Mouse (Mus musculus): ENCODE measurements around the gene Tlr4. TPM values are rescaled to one million over a fixed set of nuclear protein-coding genes. Genes with fewer than 3 reads are reported as not detected.

The Tlr4 gene
- polyA plus RNA-seq (2014; fragmentation: Nextera tagmentation; extraction: Ambion mirVana) = 0.80 and 0.89 TPM in 2 replicates

DNA sequence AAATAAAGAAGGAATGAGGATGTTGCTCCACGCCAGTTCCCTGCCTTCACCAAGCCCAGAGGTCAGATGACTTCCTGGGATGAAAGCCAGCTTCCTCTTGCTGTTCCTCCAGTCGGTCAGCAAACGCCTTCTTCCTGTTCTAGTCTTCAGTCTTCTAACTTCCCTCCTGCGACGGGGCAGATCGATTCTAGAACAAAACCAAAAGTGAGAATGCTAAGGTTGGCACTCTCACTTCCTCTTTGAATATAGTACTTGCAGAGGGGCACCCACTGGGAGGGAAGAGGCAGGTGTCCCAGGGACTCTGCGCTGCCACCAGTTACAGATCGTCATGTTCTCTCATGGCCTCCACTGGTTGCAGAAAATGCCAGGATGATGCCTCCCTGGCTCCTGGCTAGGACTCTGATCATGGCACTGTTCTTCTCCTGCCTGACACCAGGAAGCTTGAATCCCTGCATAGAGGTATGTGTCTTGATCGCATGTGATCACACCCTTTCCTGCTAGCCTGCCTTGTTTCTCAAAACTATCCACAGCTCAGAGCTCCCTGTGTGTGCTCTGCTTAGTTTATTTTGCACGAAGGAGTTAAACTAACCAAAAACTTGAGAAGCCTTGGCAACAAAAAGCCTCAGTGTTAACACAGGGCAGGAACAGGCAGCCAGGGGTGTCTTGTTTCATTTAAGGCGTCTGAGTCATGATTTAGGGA lies at the start of gene Tlr4:
Tlr4 (plus strand) TSS at position 122 of the 700 bp plus-strand sequence.
- H3K36me3 ChIP-seq (ENCODE audit: control insufficient read depth, insufficient read depth, low read length) = no peaks in the 10 kb centered on the region
- 67% methylated on average over 11 of the region's 11 CpGs for WGBS
- H3K4me1 ChIP-seq (ENCODE audit: control insufficient read depth, insufficient read depth, low read length) = no peaks in the 10 kb centered on the region
- no peak within 1 kb of the TSS for H3K4me3 ChIP-seq (ENCODE audit: low read depth, low read length)
- H3K4me2 ChIP-seq (ENCODE audit: low read length) = no peak within 1 kb of the TSS
- no peak within 1 kb of the TSS for H3K27ac ChIP-seq (ENCODE audit: low read depth, low read length)
- DNase-seq (ENCODE audit: low spot score) = no peak
- H3K27me3 ChIP-seq (replicated peaks; ENCODE audit: control insufficient read depth, insufficient read depth, low read length) = no peaks in the 10 kb centered on the region
- ATAC-seq = no peak
- no peaks in the 10 kb centered on the region for H3K9me3 ChIP-seq (replicated peaks; ENCODE audit: control insufficient read depth, low read length)
- no peak within 1 kb of the TSS for H3K9ac ChIP-seq (ENCODE audit: low read length)

DNA sequence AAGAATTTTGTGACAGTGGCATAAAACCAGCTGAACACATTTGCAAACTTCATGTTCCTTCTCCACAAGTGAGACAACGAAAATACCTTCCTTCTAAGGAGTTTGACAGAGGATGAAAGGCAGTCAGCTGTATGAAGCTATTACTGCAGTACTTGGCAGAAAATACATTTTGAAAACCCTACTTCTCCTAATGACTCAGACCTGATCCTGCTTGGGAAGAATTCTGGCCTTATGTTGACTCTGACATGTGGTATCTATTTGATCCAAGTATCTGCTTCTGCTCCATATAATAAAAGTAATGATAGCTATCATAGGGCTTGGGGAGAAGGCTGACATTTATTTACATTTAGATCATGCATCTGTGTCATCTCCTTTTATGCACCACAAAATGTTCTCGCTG lies 33.1 kb upstream of the Tlr4 start:
- H3K27me3 ChIP-seq (replicated peaks; ENCODE audit: control insufficient read depth, insufficient read depth, low read length) = no peaks in the 10 kb centered on the region
- DNase-seq (ENCODE audit: low spot score) = no peak
- WGBS = 83% methylated on average over 2 of the region's 2 CpGs

DNA sequence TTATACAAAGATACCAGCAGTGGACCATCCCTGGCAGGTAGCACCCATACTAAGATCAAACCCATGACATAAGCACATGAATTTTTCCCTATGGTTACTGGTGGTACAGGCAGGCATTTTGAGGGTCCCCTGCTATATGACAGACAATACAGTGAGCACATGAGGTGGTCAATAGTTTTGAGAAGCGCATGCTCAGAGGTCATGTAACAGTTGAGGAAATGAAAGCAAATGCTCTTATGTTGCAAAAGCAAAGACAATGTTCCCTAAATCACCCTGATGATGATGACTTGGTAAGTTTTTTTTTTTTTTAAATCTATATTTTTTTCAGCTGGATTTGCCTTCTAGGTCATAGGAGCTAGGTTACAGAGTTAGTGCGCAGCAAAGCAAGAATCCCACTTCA lies 30.7 kb upstream of the Tlr4 start:
- WGBS = 97% methylated on average over 2 of the region's 2 CpGs
- Histone ChIP-seq H3K4me2 (ENCODE audit: low read length) (no peak overlapping the region), H3K27ac (ENCODE audit: low read depth, low read length) (no peak overlapping the region), H3K27me3 (replicated peaks; ENCODE audit: control insufficient read depth, insufficient read depth, low read length) (no peaks in the 10 kb centered on the region), H3K9ac (ENCODE audit: low read length) (no peak overlapping the region), H3K4me3 (ENCODE audit: low read depth, low read length) (no peak overlapping the region), H3K4me1 (ENCODE audit: control insufficient read depth, insufficient read depth, low read length) (no peaks in the 10 kb centered on the region), H3K36me3 (ENCODE audit: control insufficient read depth, insufficient read depth, low read length) (no peaks in the 10 kb centered on the region), H3K9me3 (replicated peaks; ENCODE audit: control insufficient read depth, low read length) (no peaks in the 10 kb centered on the region)
- DNase-seq (ENCODE audit: low spot score) = no peak
- no peak for ATAC-seq

More for the DNA sequence above, 33.1 kb upstream of the Tlr4 start:
- no peaks in the 10 kb centered on the region for H3K4me1 ChIP-seq (ENCODE audit: control insufficient read depth, insufficient read depth, low read length)
- no peak overlapping the region for H3K4me3 ChIP-seq (ENCODE audit: low read depth, low read length)
- H3K9ac ChIP-seq (ENCODE audit: low read length) = no peak overlapping the region
- no peaks in the 10 kb centered on the region for H3K36me3 ChIP-seq (ENCODE audit: control insufficient read depth, insufficient read depth, low read length)
- no peaks in the 10 kb centered on the region for H3K9me3 ChIP-seq (replicated peaks; ENCODE audit: control insufficient read depth, low read length)
- H3K4me2 ChIP-seq (ENCODE audit: low read length) = no peak overlapping the region
- no peak overlapping the region for H3K27ac ChIP-seq (ENCODE audit: low read depth, low read length)
- no peak for ATAC-seq

DNA sequence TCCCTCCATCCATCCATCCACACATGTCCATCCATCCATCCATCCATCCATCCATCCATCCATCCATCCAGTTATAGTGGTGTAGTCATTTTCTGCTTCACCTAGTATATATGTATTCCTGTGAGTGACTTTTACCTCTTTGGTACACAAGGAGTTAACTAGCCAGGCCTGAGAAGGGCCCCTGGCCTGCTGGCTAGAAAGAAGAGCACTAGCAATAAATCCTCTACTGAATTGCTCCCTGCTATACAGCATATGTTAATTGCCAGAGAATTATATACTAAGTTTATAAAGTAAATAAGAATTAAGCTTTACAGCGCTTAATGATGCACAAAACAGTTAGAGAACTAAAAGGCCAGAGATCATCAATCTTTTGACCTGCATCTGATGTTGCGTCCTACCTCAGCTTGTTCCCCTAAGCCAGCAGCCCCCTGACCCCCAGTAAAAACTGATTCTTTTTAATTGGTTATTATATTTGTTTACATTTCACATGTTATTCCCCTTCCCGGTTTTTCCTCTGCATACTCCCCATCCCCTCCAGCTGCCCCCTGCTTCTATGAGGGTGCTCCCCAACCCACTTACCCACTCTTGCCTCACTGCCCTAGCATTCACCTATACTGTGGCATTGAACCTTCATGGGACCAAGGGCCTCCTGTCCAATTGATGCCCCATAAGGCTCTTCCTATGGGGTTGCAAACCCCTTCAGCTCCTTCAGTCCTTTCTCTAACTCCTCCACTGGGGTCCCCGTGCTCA lies 22.7 kb upstream of the Tlr4 start:
- no peaks in the 10 kb centered on the region for H3K27me3 ChIP-seq (replicated peaks; ENCODE audit: control insufficient read depth, insufficient read depth, low read length)
- ATAC-seq = no peak
- no peak overlapping the region for H3K4me3 ChIP-seq (ENCODE audit: low read depth, low read length)
- no peak overlapping the region for H3K9ac ChIP-seq (ENCODE audit: low read length)
- no peak for DNase-seq (ENCODE audit: low spot score)
- H3K4me1 ChIP-seq (ENCODE audit: control insufficient read depth, insufficient read depth, low read length) = no peaks in the 10 kb centered on the region
- H3K36me3 ChIP-seq (ENCODE audit: control insufficient read depth, insufficient read depth, low read length) = no peaks in the 10 kb centered on the region
- no peak overlapping the region for H3K4me2 ChIP-seq (ENCODE audit: low read length)
- H3K9me3 ChIP-seq (replicated peaks; ENCODE audit: control insufficient read depth, low read length) = no peaks in the 10 kb centered on the region
- WGBS = 80% methylated on average over 4 of the region's 4 CpGs
- H3K27ac ChIP-seq (ENCODE audit: low read depth, low read length) = no peak overlapping the region

DNA sequence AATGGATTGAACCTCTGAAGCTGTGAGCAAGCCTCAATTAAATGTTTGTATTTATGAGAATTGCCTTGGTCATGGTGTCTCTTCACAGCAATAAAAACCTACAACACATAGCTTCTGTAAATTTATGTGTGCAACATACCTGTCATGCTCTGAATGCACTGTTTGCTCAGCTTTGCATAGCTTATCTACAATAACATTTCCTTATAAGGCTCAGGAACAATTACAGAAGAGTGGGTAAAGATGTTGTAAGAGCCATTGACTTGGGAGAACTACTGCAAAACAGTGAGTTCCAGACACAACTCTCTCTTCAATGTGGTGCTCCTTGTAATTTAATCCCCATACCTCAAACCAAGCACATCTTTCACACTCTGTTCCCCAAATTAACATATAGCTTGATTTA lies 21.6 kb upstream of the Tlr4 start:
- H3K27ac ChIP-seq (ENCODE audit: low read depth, low read length) = no peak overlapping the region
- no peaks in the 10 kb centered on the region for H3K27me3 ChIP-seq (replicated peaks; ENCODE audit: control insufficient read depth, insufficient read depth, low read length)
- DNase-seq (ENCODE audit: low spot score) (no peak), ATAC-seq (no peak)
- H3K4me2 ChIP-seq (ENCODE audit: low read length) = no peak overlapping the region
- no peaks in the 10 kb centered on the region for H3K36me3 ChIP-seq (ENCODE audit: control insufficient read depth, insufficient read depth, low read length)
- no peak overlapping the region for H3K9ac ChIP-seq (ENCODE audit: low read length)
- H3K4me1 ChIP-seq (ENCODE audit: control insufficient read depth, insufficient read depth, low read length) = no peaks in the 10 kb centered on the region
- H3K9me3 ChIP-seq (replicated peaks; ENCODE audit: control insufficient read depth, low read length) = no peaks in the 10 kb centered on the region
- H3K4me3 ChIP-seq (ENCODE audit: low read depth, low read length) = no peak overlapping the region

DNA sequence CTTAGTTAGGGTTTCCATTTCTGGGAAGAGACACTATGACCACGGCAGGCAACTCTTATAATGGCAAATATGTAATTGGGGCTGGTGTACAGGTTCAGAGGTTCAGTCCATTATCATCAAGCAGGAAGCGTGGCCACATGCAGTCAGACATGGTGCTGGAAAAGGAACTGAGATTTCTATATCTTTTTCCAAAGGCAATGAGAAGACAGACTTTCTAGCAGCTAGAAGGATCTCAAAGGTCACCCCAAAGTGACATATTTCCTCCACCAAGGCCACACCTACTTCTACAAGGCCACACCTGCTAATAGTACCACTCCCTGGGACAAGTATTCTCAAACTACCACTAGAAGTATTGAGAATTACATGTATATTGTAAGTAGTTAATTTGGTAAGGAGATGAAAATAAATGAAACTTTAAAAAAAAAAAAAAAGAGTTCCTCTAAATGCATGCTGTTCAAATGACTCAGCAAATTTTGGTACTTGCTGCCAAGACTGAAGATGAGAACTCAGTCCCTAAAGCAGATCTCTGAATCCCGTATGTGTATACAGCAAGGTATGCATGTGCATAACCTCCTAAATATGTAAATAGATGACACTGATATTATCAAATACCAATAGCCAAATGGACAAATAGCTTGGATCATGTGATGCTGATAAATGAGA lies 10.9 kb upstream of the Tlr4 start:
- Histone ChIP-seq H3K36me3 (ENCODE audit: control insufficient read depth, insufficient read depth, low read length) (no peaks in the 10 kb centered on the region), H3K4me3 (ENCODE audit: low read depth, low read length) (no peak overlapping the region), H3K4me1 (ENCODE audit: control insufficient read depth, insufficient read depth, low read length) (no peaks in the 10 kb centered on the region), H3K9ac (ENCODE audit: low read length) (no peak overlapping the region), H3K4me2 (ENCODE audit: low read length) (no peak overlapping the region), H3K9me3 (replicated peaks; ENCODE audit: control insufficient read depth, low read length) (no peaks in the 10 kb centered on the region), H3K27me3 (replicated peaks; ENCODE audit: control insufficient read depth, insufficient read depth, low read length) (no peaks in the 10 kb centered on the region), H3K27ac (ENCODE audit: low read depth, low read length) (no peak overlapping the region)
- 87% methylated on average over 3 of the region's 3 CpGs for WGBS
- DNase-seq (ENCODE audit: low spot score) = no peak
- ATAC-seq = no peak

DNA sequence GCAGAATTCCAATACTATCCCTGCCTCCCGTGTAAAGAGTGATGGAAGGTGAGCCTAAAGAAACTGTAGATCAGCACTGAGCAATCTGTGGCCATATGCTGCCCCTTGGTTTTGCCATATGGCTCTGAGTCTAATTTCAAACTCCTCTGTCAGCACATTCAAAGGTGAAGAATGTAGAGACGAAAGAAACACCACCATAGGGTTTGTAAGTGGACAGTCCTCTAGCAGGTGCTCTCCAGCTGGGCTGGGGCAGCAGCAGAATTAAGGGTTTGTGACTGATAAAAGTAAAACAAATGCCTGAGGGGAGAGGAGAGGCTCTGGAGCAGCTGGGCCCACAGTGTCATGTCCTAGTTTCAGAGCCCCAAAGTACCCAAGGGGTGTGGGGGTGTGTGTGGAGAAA lies 6.2 kb upstream of the Tlr4 start:
- H3K9ac ChIP-seq (ENCODE audit: low read length) = no peak overlapping the region
- H3K27me3 ChIP-seq (replicated peaks; ENCODE audit: control insufficient read depth, insufficient read depth, low read length) = no peaks in the 10 kb centered on the region
- H3K4me2 ChIP-seq (ENCODE audit: low read length) = no peak overlapping the region
- H3K9me3 ChIP-seq (replicated peaks; ENCODE audit: control insufficient read depth, low read length) = no peaks in the 10 kb centered on the region
- ATAC-seq (no peak), DNase-seq (ENCODE audit: low spot score) (no peak)
- no peaks in the 10 kb centered on the region for H3K36me3 ChIP-seq (ENCODE audit: control insufficient read depth, insufficient read depth, low read length)
- WGBS = 58% methylated on average over 2 of the region's 2 CpGs
- H3K27ac ChIP-seq (ENCODE audit: low read depth, low read length) = no peak overlapping the region
- no peaks in the 10 kb centered on the region for H3K4me1 ChIP-seq (ENCODE audit: control insufficient read depth, insufficient read depth, low read length)
- no peak overlapping the region for H3K4me3 ChIP-seq (ENCODE audit: low read depth, low read length)

DNA sequence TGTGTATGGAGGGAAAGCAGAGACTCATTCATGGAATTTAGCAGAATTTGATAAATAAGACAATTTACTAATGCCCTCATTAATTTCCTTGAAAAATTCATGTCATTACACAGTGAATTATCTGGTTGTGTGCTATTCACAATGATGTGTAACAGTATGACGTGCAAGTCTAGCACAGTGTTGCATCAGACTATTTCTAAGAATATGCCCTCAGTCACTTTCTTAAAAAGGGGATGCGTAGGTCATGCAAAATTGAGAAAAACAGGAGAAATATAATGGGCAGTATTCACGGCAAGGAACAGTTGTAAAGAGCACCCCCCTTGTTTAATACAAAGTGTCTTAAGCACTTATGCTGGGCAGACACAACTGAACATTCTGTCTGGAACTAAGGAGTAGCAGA lies 5.6 kb upstream of the Tlr4 start:
- Histone ChIP-seq H3K36me3 (ENCODE audit: control insufficient read depth, insufficient read depth, low read length) (no peaks in the 10 kb centered on the region), H3K9me3 (replicated peaks; ENCODE audit: control insufficient read depth, low read length) (no peaks in the 10 kb centered on the region), H3K4me3 (ENCODE audit: low read depth, low read length) (no peak overlapping the region), H3K4me1 (ENCODE audit: control insufficient read depth, insufficient read depth, low read length) (no peaks in the 10 kb centered on the region), H3K27ac (ENCODE audit: low read depth, low read length) (no peak overlapping the region), H3K9ac (ENCODE audit: low read length) (no peak overlapping the region), H3K4me2 (ENCODE audit: low read length) (no peak overlapping the region), H3K27me3 (replicated peaks; ENCODE audit: control insufficient read depth, insufficient read depth, low read length) (no peaks in the 10 kb centered on the region)
- 80% methylated on average over 3 of the region's 3 CpGs for WGBS
- no peak for DNase-seq (ENCODE audit: low spot score)
- ATAC-seq = no peak

DNA sequence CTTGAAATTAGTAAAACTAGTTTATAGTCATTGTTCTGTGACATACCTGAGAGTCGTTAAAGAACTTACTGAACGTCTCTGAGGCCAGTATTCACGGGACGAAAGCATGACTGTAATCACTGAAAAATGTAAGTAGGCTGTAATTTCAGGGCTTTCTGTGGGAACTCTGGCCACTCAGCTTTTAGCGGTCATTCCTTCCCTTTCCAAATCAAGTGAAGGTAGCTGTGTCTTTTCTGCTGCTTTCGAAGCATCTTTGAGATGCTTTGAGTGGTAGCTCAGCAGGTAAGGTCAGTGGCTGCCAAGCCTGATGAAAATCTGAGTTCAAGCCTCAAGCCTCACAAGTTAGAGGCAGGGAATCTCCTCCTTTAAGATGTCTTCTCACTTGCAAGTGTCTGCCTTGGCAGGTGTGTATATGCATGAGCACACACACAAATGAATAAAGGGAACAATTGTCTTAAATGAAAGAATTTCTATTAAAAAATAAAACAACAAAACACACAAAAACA lies 832 bp downstream of the Tlr4 start:
- Histone ChIP-seq H3K4me2 (ENCODE audit: low read length) (no peak overlapping the region), H3K4me3 (ENCODE audit: low read depth, low read length) (no peak overlapping the region), H3K36me3 (ENCODE audit: control insufficient read depth, insufficient read depth, low read length) (no peaks in the 10 kb centered on the region), H3K27ac (ENCODE audit: low read depth, low read length) (no peak overlapping the region), H3K27me3 (replicated peaks; ENCODE audit: control insufficient read depth, insufficient read depth, low read length) (no peaks in the 10 kb centered on the region), H3K9ac (ENCODE audit: low read length) (no peak overlapping the region), H3K4me1 (ENCODE audit: control insufficient read depth, insufficient read depth, low read length) (no peaks in the 10 kb centered on the region), H3K9me3 (replicated peaks; ENCODE audit: control insufficient read depth, low read length) (no peaks in the 10 kb centered on the region)
- no peak for ATAC-seq
- no peak for DNase-seq (ENCODE audit: low spot score)
- 47% methylated on average over 6 of the region's 6 CpGs for WGBS
